Mouse (Mus musculus): ENCODE measurements at regions not wholly inside any gene's neighbourhood (a gene's known extent, or its start where the extent isn't known, plus 50 kb on each side); places are given as distances from the start of the nearest gene placed in this dataset.

GRCm38 (mm10) chr14:25226155-25226839 is 232.7 kb upstream of the Zmiz1 start:
- intact Hi-C loops (cut with DNase I), result loop anchor here (5.0 kb wide), 1 partner anchor 76 kb away; no protein-coding TSS in a partner anchor
- Histone ChIP-seq H3K4me3 (peak overlapping the region; percentile 47), H3K27ac (peak overlapping the region; percentile 79)
- DNase-seq, result peak; percentile 91
- TF ChIP-seq CTCF (IDR thresholded peaks at IDR 0.05), result no peak

- TF ChIP-seq CTCF (IDR thresholded peaks at IDR 0.05), result no peak
- DNase-seq, result peak; percentile 54
- peak overlapping the region; percentile 47 for H3K4me3 ChIP-seq
- intact Hi-C loops (cut with DNase I), result loop anchor here (5.0 kb wide), 1 partner anchor 75 kb away; no protein-coding TSS in a partner anchor
- H3K27ac ChIP-seq, result peak overlapping the region; percentile 79
Observed at GRCm38 (mm10) chr14:25226840-25227506, 232.0 kb upstream of the Zmiz1 start.

GRCm38 (mm10) chr14:25228321-25229047 is 230.5 kb upstream of the Zmiz1 start:
- peak; percentile 40 for DNase-seq
- TF ChIP-seq CTCF (IDR thresholded peaks at IDR 0.05), result no peak
- intact Hi-C loops (cut with DNase I), result loop anchor here (5.0 kb wide), 1 partner anchor 74 kb away; no protein-coding TSS in a partner anchor
- H3K27ac ChIP-seq, result peak overlapping the region; percentile 79
- no peak overlapping the region for H3K4me3 ChIP-seq

- TF ChIP-seq CTCF (IDR thresholded peaks at IDR 0.05), result no peak
- intact Hi-C loops (cut with DNase I), result loop anchor here (5.0 kb wide), 1 partner anchor 73 kb away; no protein-coding TSS in a partner anchor
- Histone ChIP-seq H3K27ac (peak overlapping the region; percentile 79), H3K4me3 (no peak overlapping the region)
- peak; percentile 46 for DNase-seq
Observed at GRCm38 (mm10) chr14:25229569-25229968, 229.4 kb upstream of the Zmiz1 start.

GRCm38 (mm10) chr14:25231881-25232280 is 227.1 kb upstream of the Zmiz1 start:
- DNase-seq, result peak; percentile 35
- TF ChIP-seq CTCF (IDR thresholded peaks at IDR 0.05), result no peak
- intact Hi-C loops (cut with DNase I), result no loop called here
- no peak overlapping the region for H3K4me3 ChIP-seq
- no peak overlapping the region for H3K27ac ChIP-seq

GRCm38 (mm10) chr14:25236421-25236973 is 222.5 kb upstream of the Zmiz1 start:
- Histone ChIP-seq H3K4me3 (no peak overlapping the region), H3K27ac (no peak overlapping the region; the same call in 1 of the 2 replicates)
- intact Hi-C loops (cut with DNase I), result no loop called here
- no peak for TF ChIP-seq CTCF (IDR thresholded peaks at IDR 0.05)
- peak; percentile 68 for DNase-seq

GRCm38 (mm10) chr14:25239335-25239960 is 219.5 kb upstream of the Zmiz1 start:
- no peak overlapping the region for H3K27ac ChIP-seq
- intact Hi-C loops (cut with DNase I), result no loop called here
- no peak overlapping the region for H3K4me3 ChIP-seq
- no peak for TF ChIP-seq CTCF (IDR thresholded peaks at IDR 0.05)
- DNase-seq, result peak; percentile 32

- Histone ChIP-seq H3K27ac (no peak overlapping the region), H3K4me3 (no peak overlapping the region)
- intact Hi-C loops (cut with DNase I), result no loop called here
- DNase-seq, result no peak
- TF ChIP-seq CTCF (IDR thresholded peaks at IDR 0.05), result no peak
Observed at GRCm38 (mm10) chr14:25242753-25243152, 216.2 kb upstream of the Zmiz1 start.

- no peak overlapping the region for H3K4me3 ChIP-seq
- DNase-seq, result no peak
- TF ChIP-seq CTCF (IDR thresholded peaks at IDR 0.05), result no peak
- no peak overlapping the region for H3K27ac ChIP-seq
- intact Hi-C loops (cut with DNase I), result no loop called here
Observed at GRCm38 (mm10) chr14:25243289-25243688, 215.7 kb upstream of the Zmiz1 start.

GRCm38 (mm10) chr14:25243698-25244097 is 215.3 kb upstream of the Zmiz1 start:
- no peak for DNase-seq
- no peak for TF ChIP-seq CTCF (IDR thresholded peaks at IDR 0.05)
- no peak overlapping the region for H3K4me3 ChIP-seq
- H3K27ac ChIP-seq, result no peak overlapping the region
- intact Hi-C loops (cut with DNase I), result no loop called here

- intact Hi-C loops (cut with DNase I), result no loop called here
- Histone ChIP-seq H3K27ac (no peak overlapping the region), H3K4me3 (no peak overlapping the region)
- DNase-seq, result no peak
- no peak for TF ChIP-seq CTCF (IDR thresholded peaks at IDR 0.05)
Observed at GRCm38 (mm10) chr14:25244841-25245240, 214.1 kb upstream of the Zmiz1 start.

- peak overlapping the region; percentile 61; the same call in 1 of the 2 replicates for H3K27ac ChIP-seq
- peak; percentile 73 for DNase-seq
- intact Hi-C loops (cut with DNase I), result no loop called here
- H3K4me3 ChIP-seq, result no peak overlapping the region
- no peak for TF ChIP-seq CTCF (IDR thresholded peaks at IDR 0.05)
Observed at GRCm38 (mm10) chr14:25245691-25246090, 213.3 kb upstream of the Zmiz1 start.
